Mouse (Mus musculus) forebrain, embryonic 11.5 days (tissue): ENCODE measurements around the gene Cend1. TPM values are rescaled to one million over a fixed set of nuclear protein-coding genes. Genes with fewer than 3 reads are reported as not detected.

ENCODE experiments used
- ATAC-seq: fragments of 200-750 bp; cut with Nextera tagmentation; replicated peaks from 2 replicates; pipeline ENCODE4 v1.8.0; 2017; ENCODE audit warnings: moderate TSS enrichment; ENCODE audit not compliant: low FRiP score
- DNase-seq: peaks from one replicate; pipeline ENCODE4 v3.0.0-alpha.2; 2017; ENCODE audit warnings: low spot score
- H3K27ac ChIP-seq: fragments of 300-500 bp; sonication (generic); 2 replicates; pipeline ENCODE4 v1.5.1; 2014; ENCODE audit warnings: low read depth, low read length
- H3K27me3 ChIP-seq: fragments of 300-500 bp; sonication (generic); 2 replicates; pipeline ENCODE4 v1.6.1; 2014; ENCODE audit warnings: mild to moderate bottlenecking, low read length, mixed read lengths; ENCODE audit not compliant: control insufficient read depth, insufficient read depth
- H3K36me3 ChIP-seq: fragments of 300-500 bp; sonication (generic); 2 replicates; pipeline ENCODE4 v1.6.1; 2014; ENCODE audit warnings: mild to moderate bottlenecking, low read length, moderate library complexity, mixed read lengths; ENCODE audit not compliant: control insufficient read depth, insufficient read depth
- H3K4me1 ChIP-seq: fragments of 300-500 bp; sonication (generic); replicated peaks from 2 replicates; pipeline ENCODE4 v1.6.1; 2014; ENCODE audit warnings: low read length, mixed read lengths; ENCODE audit not compliant: control insufficient read depth, insufficient read depth
- H3K4me2 ChIP-seq: fragments of 300-500 bp; sonication (generic); 2 replicates; pipeline ENCODE4 v1.6.1; 2014; ENCODE audit warnings: low read depth, mild to moderate bottlenecking, low read length, moderate library complexity, mixed read lengths; ENCODE audit not compliant: severe bottlenecking
- H3K4me3 ChIP-seq: fragments of 300-500 bp; sonication (generic); 2 replicates; pipeline ENCODE4 v1.5.1; 2014; ENCODE audit warnings: low read depth, low read length
- H3K9ac ChIP-seq: fragments of 300-500 bp; sonication (generic); 2 replicates; pipeline ENCODE4 v1.6.1; 2014; ENCODE audit warnings: low read length
- H3K9me3 ChIP-seq: fragments of 300-500 bp; sonication (generic); 2 replicates; pipeline ENCODE4 v1.6.1; 2016; ENCODE audit warnings: low read length, mixed read lengths; ENCODE audit not compliant: control insufficient read depth
- WGBS: fragments of 180-500 bp; shearing (Covaris S2); extraction: QIAGEN DNeasy Blood & Tissue Kit; methylation state at CpG from one replicate; pipeline ENCODE4 v1.1.7; 2014; 5-methylcytosine and 5-hydroxymethylcytosine counted together
- polyA plus RNA-seq: library from polyadenylated mRNA; unstranded; fragments of >200 nt; fragmentation: Nextera tagmentation; extraction: Ambion mirVana; gene quantifications from 2 replicates; pipeline ENCODE4 v1.2.1, GENCODE M21; 2014

Gene Cend1
- polyA plus RNA-seq, 1 experiment from 2014 or later = 4.1 TPM

DNA sequence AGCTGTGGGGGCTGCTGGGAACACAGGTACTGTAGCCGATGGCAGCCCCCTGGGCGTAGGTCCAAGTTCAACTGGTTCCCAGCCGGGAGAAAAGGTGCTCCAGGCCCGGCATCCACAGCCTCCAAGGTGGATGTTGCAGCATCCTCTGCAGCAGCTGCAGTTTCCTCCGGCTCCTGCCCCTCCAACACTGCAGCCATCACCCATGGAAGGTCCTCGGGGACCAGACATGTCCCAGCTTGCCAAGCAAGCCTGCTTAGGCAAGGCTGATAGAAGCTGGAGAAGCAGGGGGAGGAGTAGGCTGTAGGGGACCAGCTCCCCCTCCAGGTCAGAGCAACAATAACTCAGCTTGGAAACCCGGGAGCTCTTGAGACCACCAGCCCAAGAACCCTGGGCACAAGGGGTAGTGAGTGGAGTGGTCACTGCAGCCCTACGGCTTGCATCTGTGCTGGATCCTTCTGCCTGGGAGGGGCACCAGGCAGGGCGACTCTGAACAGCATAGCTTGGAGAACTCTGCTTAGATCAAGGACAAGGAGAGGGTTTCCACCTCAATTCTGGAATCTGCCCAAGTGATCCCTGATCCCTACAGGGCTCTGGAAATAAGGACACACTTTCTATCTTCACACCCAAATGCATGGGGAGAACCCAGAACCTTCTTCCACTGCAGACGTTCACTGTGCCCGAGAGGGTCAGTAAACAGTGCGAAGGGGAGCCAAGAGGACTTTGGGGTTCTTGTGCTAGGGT lies 14.0 kb upstream of the Cend1 start:
- H3K4me2 ChIP-seq = peak overlapping the region; percentile 80
- peak; percentile 72 for DNase-seq
- peak overlapping the region; percentile 37; the same call in 1 of the 2 replicates for H3K27ac ChIP-seq
- 0 out of 2 replicates have a peak, but pooled peaks have one; percentile 3 for ATAC-seq
- H3K4me3 ChIP-seq = peak overlapping the region; percentile 40
- peaks cover 13% of the 10 kb centered on the region for H3K4me1 ChIP-seq
- H3K27me3 ChIP-seq = no peaks in the 10 kb centered on the region; the same call in 1 of the 2 replicates
- no peaks in the 10 kb centered on the region for H3K9me3 ChIP-seq
- H3K36me3 ChIP-seq = peaks cover 2% of the 10 kb centered on the region; the same call in 1 of the 2 replicates
- WGBS = 36% methylated on average over 12 of the region's 12 CpGs
- peak overlapping the region; percentile 71 for H3K9ac ChIP-seq

DNA sequence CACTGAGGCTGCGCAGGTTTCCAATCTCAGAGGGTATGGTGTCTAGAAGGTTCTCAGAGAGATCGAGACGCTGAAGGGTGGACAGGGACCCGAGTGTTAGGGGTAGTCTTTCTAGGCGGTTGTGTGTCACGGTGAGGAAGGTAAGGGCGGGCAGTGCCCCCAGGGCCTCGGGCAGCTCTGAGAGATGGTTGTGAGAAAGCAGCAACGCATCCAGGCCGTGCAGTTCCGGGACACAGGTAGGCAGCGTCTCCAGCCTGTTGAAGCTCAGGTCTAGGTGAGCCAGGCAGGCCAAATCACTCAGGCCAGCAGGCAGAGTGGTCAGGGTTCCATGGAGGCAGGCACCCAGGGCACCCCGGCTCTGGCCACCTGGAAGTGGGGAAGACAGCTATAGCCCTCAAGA lies 12.9 kb upstream of the Cend1 start:
- 93% methylated on average over 13 of the region's 13 CpGs for WGBS
- H3K36me3 ChIP-seq = peaks cover 2% of the 10 kb centered on the region; the same call in 1 of the 2 replicates
- H3K27me3 ChIP-seq = no peaks in the 10 kb centered on the region; the same call in 1 of the 2 replicates
- H3K4me2 ChIP-seq = peak overlapping the region; percentile 80
- peak overlapping the region; percentile 71 for H3K9ac ChIP-seq
- H3K4me1 ChIP-seq = peaks cover 15% of the 10 kb centered on the region
- H3K4me3 ChIP-seq = peak overlapping the region; percentile 40
- H3K9me3 ChIP-seq = no peaks in the 10 kb centered on the region
- ATAC-seq (no peak), DNase-seq (no peak)
- no peak overlapping the region for H3K27ac ChIP-seq

DNA sequence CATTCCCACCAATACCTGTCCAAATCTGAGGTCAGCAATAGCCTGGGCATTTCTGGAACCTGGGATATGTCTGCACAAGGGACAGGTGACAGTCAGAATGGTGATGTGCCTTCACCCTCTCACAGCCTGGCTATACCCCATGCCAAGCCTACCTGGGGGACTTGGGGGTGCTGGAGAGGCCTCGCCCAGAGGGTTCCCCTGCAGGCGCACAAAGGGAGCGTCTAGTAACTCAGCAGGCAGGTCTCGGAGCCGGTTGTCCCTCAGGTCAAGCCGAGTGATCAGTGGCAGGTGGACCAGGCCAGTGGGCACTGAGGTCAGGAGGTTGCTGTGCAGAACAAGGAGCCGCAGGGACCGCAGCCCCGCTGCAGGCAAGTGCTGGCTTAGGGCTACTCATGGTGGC lies 12.2 kb upstream of the Cend1 start:
- no peaks in the 10 kb centered on the region; the same call in 1 of the 2 replicates for H3K27me3 ChIP-seq
- peaks cover 2% of the 10 kb centered on the region; the same call in 1 of the 2 replicates for H3K36me3 ChIP-seq
- H3K4me2 ChIP-seq = no peak overlapping the region
- no peak overlapping the region for H3K4me3 ChIP-seq
- H3K9ac ChIP-seq = no peak overlapping the region; the same call in 1 of the 2 replicates
- 96% methylated on average over 9 of the region's 9 CpGs for WGBS
- DNase-seq = peak; percentile 51
- peaks cover 21% of the 10 kb centered on the region for H3K4me1 ChIP-seq
- no peak for ATAC-seq
- H3K27ac ChIP-seq = no peak overlapping the region
- H3K9me3 ChIP-seq = no peaks in the 10 kb centered on the region

DNA sequence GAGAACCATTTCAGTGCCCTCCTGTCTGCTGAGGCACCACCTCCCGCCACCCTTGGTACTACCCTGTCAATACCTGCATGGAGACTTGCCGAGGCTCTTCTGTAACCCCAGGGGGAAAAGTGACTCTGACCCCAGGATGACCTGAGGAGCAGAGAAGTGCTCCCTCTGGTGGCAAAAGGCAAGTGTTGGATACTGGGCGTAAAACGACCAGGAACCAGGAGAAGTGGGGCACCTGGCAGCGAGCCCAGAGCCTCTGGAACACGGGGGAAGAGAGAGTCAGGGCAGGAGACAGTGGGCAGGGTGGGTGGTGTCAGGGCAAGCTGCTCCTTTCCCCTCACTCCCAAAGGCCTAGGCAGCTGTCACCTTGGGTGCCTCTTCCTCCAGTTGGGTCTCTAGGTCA lies 11.3 kb upstream of the Cend1 start:
- H3K27me3 ChIP-seq = no peaks in the 10 kb centered on the region; the same call in 1 of the 2 replicates
- WGBS = 42% methylated on average over 6 of the region's 6 CpGs
- no peaks in the 10 kb centered on the region for H3K9me3 ChIP-seq
- no peak overlapping the region for H3K4me3 ChIP-seq
- no peak for ATAC-seq
- H3K4me2 ChIP-seq = no peak overlapping the region
- peaks cover 2% of the 10 kb centered on the region; the same call in 1 of the 2 replicates for H3K36me3 ChIP-seq
- H3K27ac ChIP-seq = no peak overlapping the region
- no peak overlapping the region for H3K9ac ChIP-seq
- peaks cover 23% of the 10 kb centered on the region for H3K4me1 ChIP-seq
- DNase-seq = no peak

DNA sequence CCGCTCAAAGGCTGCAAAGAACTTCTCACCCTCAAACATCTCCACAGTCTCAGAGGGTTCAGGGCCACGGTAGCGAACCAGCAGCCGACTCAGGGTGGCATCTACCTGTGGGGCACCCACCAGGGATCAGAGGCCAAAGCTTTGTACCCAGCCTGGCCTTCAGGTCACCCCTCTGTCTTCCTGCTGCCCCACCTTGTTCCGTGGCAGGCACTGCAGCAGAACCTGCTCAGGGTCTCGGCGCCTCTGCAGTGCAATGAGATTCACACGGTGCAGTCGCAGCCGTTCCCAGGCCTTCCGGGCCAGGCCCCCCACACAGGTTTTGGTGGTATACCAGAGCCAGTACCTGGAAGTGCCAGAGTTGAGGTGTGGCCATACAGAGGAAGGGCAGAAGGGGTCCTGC lies 10.5 kb upstream of the Cend1 start:
- Histone ChIP-seq H3K9me3 (no peaks in the 10 kb centered on the region), H3K27ac (no peak overlapping the region), H3K36me3 (peaks cover 2% of the 10 kb centered on the region; the same call in 1 of the 2 replicates), H3K4me3 (no peak overlapping the region), H3K4me1 (peaks cover 29% of the 10 kb centered on the region), H3K4me2 (no peak overlapping the region), H3K9ac (no peak overlapping the region), H3K27me3 (no peaks in the 10 kb centered on the region; the same call in 1 of the 2 replicates)
- 97% methylated on average over 11 of the region's 11 CpGs for WGBS
- no peak for ATAC-seq
- no peak for DNase-seq

DNA sequence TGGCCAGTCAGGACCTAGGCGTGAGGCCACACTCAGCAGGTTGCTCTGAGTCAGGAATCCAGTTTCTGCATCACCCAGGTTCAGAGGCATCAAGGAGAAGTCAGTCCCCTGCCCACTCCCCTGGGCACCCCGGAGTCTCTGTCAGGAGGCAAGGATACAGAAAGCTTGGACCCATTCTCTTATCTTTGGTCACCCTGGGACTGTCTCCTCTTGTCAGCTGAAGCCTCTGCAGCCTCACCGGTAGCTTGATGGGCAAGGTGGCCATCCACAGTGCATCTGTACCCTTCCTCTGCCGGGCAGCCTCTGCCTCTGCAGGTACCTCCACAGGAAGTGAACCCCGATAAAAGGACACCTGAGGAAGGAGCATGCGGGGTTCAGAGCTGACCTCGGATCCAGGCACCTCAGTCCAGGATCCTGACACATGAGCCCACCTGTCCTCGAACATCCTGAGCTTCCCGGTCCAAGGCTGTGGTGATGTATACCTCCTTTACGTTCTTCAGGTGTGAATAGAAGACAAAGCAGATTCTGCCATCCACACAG lies 9.9 kb upstream of the Cend1 start:
- Histone ChIP-seq H3K4me3 (no peak overlapping the region), H3K9ac (no peak overlapping the region), H3K36me3 (peaks cover 2% of the 10 kb centered on the region; the same call in 1 of the 2 replicates), H3K4me1 (peaks cover 35% of the 10 kb centered on the region), H3K4me2 (no peak overlapping the region), H3K9me3 (no peaks in the 10 kb centered on the region), H3K27ac (no peak overlapping the region), H3K27me3 (no peaks in the 10 kb centered on the region; the same call in 1 of the 2 replicates)
- ATAC-seq (no peak), DNase-seq (no peak)
- WGBS = 95% methylated on average over 10 of the region's 10 CpGs

DNA sequence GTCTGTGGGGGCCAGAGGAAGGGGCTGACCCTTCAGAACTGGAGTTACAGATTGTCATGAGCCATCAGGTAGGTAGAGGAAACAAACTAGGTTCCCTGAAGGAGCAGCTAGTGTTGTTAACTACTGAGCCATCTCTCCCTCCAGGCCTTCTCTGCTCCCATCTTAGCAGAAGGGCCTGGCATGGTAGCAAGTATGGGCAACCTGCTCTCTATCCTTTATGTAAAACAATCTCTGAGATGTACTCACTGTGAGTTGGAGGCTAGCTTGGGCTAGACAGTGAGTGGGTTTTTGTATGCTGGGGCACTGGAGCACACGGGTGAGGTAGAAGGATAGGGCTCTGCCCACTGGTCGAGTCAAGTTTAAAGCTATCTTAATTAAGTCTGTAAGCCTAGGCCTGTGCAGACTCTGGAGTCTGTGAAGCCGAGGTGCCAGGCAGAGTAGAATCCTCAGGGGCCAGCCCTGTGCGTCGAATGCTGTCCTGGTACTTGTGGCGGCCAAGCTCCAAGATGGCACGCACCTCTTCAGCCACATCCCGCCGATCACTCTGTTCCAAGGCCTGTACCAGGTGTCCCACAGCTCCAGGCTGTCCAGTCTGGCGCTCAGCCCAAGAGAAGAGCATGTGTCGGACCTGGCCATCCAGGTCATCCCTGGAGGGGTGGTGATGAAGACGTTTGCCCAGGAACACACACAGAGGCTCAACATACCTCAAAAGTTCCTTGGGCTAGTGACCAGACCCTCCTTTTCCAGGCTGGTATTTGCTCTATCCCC lies 9.1 kb upstream of the Cend1 start:
- Histone ChIP-seq H3K4me1 (peaks cover 33% of the 10 kb centered on the region), H3K9me3 (no peaks in the 10 kb centered on the region), H3K4me2 (no peak overlapping the region), H3K27me3 (no peaks in the 10 kb centered on the region; the same call in 1 of the 2 replicates), H3K9ac (no peak overlapping the region; the same call in 1 of the 2 replicates), H3K36me3 (peaks cover 2% of the 10 kb centered on the region; the same call in 1 of the 2 replicates), H3K4me3 (no peak overlapping the region), H3K27ac (no peak overlapping the region)
- WGBS = 89% methylated on average over 12 of the region's 12 CpGs
- no peak for DNase-seq
- no peak for ATAC-seq
